Mouse (Mus musculus): Measurements from ENCODE around the gene Gpr132.

Gene Gpr132

DNA sequence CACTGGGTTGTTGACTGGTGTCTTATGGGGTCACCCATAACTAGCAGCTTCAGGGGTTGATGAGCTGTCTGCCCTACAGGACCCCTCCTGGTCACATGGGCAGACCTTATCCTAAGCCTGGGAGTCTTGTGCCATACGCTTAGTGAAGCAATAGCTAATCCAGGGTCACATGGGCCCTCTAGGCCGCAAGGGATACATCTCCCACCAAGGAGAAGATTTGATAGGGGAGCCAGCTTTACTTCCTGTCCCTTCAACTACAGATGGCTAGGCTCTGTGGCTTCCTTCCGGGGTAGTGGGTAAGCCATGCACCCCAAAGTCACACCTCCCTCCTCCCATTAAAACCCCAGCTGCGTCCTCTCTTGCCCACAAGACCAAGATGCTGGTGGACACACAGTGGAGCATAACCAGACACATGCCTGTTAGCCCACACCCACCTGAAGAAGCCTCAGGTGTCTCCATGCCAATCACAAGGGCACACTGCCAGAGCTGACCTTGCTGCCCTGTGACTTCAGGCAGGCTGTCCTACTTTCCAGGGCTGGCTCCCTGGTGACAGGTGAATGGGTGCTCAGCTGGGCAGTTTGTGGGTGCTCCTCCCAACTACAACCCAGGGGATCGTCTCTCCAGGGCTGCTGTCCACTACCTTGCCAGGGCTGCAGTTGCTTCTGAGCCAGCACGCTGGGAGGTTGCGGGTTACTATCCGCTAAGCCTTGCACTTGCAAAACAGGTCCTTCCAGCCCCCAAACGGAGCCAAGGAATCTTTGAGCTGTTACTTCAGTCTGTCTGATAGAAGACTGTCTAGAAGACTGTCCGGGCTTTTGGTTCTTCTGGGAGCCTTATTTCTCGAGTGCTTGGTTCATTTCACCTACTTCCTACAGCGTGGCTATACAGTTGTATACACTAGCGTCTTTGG, at the start of gene Gpr132:
Gpr132 (minus strand) TSS at position 51 of the 910 bp plus-strand sequence.
- DNase-seq = no peak

DNA sequence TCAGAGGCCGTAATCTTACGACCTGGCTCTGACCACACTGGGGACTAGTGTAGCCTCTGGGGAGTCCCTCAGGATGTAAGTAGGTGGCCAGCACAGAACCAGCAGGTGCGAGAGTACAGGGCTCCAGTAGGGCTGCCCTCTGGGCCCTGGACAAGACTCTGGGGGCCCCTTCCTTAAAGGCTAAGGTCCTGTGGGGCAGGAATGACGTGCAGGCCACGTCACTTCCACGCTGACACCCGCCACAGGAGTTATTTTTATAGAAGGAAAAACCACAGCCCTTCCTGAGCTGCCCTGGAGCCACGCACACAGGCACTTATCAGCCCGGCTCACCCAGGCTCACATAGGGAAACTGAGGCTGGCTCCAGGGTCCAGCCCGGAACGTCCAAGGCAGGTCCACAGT, 49.5 kb upstream of the Gpr132 start:
- DNase-seq = no peak

GRCm38 (mm10) chr12:112916698-112917400, 48.8 kb upstream of the Gpr132 start:
- no peak for DNase-seq

GRCm38 (mm10) chr12:112915587-112915986, 47.6 kb upstream of the Gpr132 start:
- no peak for DNase-seq

- no peak for DNase-seq
Measured at GRCm38 (mm10) chr12:112914527-112914926, 46.5 kb upstream of the Gpr132 start.

DNA sequence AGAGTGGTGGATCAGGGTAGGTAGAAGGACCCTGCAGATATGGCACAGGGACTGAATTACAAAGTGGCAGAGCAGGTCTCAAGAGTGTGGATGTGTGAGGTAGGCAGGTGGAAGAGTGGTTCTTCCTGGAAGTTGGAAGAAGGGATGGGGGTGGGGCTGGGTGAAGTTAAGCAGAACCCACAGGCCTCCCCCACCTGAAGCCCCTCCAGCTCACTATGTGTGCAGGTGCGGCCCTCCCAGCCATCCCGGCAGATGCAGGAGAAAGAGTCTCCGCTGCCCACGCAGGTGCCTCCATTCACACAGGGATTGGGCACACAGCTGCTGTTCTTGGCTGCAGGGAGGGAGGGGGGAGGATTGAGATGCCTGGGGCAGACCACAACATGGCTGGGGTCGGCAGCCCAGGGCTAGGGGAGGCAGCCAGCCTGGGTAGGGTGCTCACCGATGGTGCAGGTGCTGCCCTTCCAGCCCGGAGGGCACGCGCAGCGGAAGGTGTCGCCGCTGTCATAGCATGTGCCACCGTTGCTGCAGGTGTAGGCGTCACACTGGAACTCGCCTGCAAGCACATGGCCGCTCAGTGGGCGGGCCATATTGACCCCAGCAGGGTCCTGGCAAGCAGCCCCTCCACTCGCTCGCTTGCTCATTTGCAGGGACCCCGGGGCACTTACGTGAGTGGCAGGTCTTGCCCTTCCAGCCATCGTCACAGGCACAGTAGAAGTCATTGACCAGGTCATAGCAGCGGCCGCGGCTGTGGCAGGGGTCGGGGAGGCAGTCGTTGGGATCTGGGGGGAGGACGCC, 45.1 kb upstream of the Gpr132 start:
- peak; percentile 37 for DNase-seq

DNA sequence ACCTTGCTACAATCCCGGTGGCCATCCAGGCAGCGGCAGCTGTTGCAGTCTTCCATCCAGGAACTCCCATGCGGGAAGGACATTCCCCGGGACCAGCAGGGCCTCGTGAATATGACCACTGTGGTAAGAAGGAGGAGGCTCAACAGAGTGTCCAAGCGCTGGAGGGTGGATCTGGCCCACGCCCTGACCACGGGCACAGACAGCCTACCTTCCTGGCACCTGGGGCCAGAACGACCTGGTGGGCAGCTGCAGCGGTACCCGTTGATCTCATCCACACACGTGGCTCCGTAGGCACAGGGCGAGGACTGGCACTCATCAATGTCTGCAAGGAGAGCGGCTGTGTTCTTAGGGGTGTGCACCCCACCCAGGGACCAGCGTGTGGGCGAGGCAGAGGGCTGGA, 43.7 kb upstream of the Gpr132 start:
- DNase-seq = no peak

DNA sequence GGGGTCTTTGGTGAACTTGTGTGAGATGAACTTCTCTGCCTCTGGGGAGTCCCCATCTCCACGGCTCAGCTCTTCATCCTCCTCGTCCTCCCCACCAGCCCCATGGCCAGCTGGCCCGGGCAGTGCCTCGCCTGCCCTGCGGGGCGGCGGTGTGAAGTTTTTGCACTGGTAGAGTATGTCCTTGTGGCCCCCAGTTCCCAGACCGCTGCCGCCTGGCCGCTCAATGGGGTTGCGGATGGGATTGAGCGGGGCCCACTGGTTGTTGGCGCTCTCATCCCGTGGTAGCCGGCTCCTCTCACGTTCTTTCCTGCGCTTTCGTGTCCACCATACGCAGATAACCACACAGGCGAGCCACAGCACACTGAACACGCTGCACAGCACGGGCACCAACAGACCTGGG, 41.0 kb upstream of the Gpr132 start:
- DNase-seq = no peak

DNA sequence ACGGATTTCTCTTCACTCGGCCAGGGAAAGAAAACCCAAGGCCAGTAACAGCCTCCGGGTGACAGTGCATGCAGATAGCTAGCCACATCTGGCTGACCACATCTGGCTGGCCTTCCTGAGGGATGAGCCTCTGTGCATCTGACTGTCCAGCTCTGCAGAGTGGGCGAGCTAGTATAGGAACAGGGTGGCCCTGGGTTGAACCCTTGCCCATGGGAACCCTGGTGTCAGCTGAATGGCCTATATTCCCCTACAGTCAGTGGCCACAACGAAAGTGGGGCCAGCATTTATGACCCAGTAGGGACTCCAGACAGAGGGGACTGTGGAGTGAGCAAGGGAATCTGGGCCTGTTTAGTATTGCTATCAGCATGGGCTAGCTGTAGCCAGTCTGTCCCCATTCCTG, 37.0 kb upstream of the Gpr132 start:
- DNase-seq = no peak

DNA sequence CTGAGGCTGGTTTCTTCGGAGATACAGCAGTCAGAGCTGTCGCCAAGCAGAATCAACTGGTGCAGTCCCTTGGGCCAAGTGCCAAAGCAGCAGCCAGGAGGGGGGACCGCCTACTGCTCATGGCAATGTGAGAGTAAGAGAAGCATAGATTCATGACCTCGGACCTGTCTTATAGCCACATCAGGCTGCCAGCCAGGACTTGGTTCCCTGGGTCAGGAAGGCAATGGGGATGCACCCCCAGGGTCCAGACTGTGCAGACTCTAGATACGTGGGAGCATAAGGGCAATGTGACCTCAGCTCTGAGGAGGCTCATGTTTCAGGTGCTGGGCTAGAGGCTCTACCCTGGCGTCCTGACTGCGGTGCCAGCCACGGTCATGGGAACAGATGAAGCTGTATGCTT, 35.9 kb upstream of the Gpr132 start:
- DNase-seq = no peak

DNA sequence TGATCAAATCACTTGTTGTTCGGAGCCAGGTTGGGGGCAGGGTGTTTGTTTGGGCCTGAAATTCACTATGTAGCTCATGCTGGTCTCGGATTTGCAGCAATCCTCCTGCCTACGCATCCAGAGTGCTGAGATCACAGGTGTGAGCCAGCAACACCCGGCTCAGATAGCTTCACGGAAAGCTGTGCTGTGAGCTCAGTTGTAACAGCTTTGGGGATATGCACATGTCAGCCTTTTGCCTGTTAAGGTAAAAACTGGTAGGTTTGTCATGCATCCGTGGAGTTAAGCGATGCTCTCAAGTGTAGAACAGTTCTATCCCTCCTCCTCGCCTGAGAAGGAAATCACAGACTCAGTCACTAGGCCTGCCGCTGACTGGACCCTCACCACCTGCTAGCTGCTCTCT, 32.6 kb upstream of the Gpr132 start:
- no peak for DNase-seq

GRCm38 (mm10) chr12:112898960-112899359, 30.9 kb upstream of the Gpr132 start:
- DNase-seq = no peak

DNA sequence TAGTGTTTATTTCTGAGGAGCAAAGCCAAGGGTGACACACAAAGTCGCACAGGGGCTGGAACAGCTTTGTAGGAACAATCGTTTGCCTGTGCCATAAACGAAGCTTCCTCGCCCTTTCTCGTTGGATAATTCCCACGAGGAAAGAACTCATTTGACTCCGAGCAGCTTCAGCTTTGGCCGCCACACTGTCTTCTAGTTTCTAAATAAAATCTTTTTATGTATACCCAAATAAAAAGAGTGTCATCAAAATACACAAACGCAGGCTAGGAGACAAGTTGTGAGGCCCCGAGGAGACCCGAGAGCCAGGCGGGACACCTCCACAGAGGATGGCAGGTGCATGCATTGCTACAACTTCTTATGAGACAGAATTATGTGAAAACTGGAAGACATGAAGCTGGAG, 30.3 kb upstream of the Gpr132 start:
- no peak for DNase-seq

DNA sequence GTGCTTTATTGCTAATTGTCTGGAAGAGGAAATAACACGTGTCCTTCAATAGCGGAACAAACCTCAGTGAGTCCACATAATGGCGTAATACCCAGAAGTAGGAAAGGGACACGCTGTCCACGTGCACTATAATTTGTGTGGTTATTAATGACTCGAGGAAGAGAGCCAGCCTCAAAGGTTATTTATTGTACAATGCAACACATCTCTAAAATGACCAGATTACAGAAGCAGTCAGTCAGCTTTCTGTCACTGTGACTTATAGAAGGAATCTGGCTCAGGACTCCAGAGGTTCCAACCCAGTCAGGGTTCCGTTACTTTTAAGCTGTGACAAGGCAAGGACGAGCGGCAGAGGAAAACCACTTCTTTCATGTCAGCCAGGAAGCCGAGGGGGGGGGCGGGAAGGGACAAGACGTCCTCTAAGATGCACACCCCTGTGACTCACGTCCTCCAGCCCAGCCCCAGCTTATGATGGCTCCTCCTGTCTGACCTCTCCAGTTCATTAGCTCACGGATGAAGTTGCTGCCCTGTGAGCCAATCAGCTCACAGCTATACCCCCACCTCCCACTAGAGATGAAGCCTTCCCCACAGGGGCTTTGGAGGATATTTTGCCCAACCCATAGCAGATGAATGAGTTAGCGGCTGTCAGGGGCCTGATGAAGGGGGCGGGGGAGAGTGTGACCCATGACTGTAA, 29.6 kb upstream of the Gpr132 start:
- no peak for DNase-seq

GRCm38 (mm10) chr12:112894969-112895368, 26.9 kb upstream of the Gpr132 start:
- DNase-seq = no peak

DNA sequence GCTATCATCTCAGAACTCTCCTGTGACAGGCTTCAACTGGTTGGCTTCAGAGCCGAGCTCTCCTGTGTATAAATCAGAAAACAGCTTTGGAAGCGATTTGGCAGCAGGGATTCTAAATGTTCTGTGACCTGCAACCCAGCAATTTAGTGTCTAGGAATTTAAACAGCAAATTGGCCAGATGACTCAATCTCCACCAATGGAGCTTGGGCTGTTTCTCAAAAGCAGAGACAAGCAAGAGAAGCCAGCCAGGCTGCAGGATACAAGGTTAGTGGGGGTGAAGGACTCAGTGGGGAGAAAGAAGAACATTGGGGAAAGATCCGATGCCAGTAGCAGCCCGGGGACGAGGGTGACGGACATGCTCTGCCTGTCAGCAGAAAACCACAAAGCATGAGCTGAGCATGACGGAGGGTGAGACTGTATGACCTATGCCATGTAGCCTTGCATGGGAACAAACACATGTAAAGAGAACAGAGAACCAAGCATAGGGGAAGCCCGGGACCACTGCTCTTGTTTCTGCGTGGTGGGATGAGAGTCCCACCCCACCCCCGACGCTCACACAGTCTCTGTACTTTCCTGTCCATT, 26.4 kb upstream of the Gpr132 start:
- DNase-seq = no peak

GRCm38 (mm10) chr12:112885465-112885864, 17.4 kb upstream of the Gpr132 start:
- no peak for DNase-seq

DNA sequence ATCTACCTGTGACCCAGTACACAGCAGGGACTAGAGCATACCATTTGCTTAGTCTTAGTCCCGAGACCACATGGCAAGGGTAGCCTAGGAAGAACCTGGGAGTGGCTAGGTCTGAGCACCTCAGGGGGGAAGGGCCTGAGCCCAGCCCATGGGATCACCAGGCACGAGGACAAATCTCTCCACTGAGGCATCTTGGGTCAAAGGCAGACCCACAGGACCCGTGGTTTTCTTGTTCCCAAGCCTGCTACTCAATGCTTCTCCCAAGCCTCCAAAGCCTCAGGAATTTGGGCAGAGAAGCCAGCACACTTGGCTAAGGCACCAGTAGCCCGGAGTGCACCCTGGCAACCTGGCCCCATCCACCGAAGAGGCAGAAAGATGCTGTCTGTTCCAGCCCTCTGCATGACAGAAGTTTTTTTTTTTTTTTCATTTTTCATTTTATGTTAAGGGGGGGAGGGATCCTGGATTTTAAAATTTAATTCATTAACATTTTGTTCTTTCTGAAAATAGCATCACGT, 13.3 kb upstream of the Gpr132 start:
- DNase-seq = no peak

DNA sequence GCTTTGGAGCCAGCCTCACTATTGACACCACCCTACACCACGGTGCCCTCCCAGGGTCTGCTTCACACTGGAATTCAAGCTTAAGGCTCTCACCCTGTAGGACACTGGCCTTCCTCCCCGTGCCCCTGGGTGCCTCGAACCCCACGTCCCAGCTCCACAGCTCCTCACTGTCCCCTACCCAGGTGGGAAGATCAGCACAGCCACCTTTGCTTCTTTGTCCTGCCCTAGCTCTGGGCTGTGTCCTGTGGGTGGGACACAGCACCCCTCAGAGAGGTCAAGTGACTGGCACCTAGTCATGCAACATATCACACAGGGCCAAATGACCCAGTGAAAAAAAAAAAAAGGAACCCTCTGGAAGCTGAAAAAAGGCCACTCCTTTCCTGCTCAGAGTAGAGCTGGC, 12.6 kb upstream of the Gpr132 start:
- DNase-seq = no peak

GRCm38 (mm10) chr12:112879731-112880130, 11.7 kb upstream of the Gpr132 start:
- no peak for DNase-seq

DNA sequence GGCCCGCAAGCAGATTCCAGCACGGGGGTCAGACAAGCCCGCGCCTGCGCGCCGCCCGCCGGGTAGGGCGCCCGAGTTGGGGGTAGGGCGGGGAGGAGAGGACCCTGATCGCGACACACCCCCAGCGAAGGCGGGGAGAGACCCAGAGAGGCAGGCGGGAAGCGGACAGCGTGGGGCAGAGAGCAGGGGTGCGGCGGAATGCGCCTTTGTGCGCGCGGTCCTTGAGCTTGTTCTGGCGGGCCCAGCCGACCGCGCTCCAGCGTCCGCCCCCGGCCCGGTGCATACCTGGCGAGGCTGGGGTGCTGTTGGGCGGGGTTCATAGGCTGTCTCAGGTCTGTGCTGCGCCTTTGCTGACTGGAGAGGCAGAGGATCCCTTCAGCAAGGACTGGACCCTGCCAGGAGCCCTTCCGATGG, 9.6 kb upstream of the Gpr132 start:
- no peak for DNase-seq

- no peak for DNase-seq
Measured at GRCm38 (mm10) chr12:112877073-112877576, 9.1 kb upstream of the Gpr132 start.
